Mouse (Mus musculus) CD4-positive naive resting alpha-beta T cell, adult 57 days (primary cell): ENCODE data around the gene Csrnp1. TPM values are rescaled to one million over a fixed set of nuclear protein-coding genes. Genes with fewer than 3 reads are reported as not detected.

ENCODE experiments used
- total RNA-seq: library from RNA; stranded (reverse); gene quantifications from one replicate; pipeline ENCODE4 v1.2.4, GENCODE M21; 2023

Gene Csrnp1
- total RNA-seq = 201 TPM

DNA sequence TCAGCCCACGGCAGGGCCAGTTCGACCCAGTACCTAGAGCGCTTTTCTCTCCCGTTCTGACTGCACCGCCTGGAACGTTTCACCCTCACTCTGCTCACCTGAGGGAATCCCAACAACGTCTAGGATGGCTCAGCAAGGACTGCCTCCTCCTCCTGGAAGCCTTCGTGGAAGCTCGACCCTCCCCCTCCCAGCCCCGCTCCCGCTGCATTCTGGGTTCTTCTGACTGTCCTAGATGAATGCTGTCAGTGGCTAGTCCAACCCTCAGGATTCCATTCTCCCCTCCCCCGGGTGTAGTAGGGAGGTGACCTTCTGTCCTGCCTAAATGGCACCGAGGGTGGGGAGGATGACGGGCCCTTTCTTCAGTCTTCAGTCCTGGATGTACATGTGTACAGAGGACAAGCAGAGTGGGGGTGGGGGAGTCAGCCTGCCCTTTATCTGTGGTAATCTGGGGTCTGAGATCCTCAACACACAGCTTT lies at the start of gene Csrnp1:
TSS of gene Csrnp1 (minus strand) at position 123 of the 476 bp plus-strand sequence.

GRCm38 (mm10) chr9:120023086-120023811 lies 38.8 kb upstream of the Csrnp1 start, which contains the start of gene Xirp1:
Gene Xirp1, minus strand, starts transcription at chr9:120023598.

GRCm38 (mm10) chr9:119937005-119937773 lies 47.3 kb downstream of the Csrnp1 start, which contains the start of the genes Gorasp1 and Ttc21a:
Gene Gorasp1, minus strand, starts transcription at chr9:119937565.
Gene Ttc21a, plus strand, starts transcription at chr9:119937606.

Other genes starting within 250 kb of the Csrnp1 start
- gene Scn11a, start 159.2 kb downstream of the Csrnp1 start, total RNA-seq = not detected
- 69.2 TPM for gene Wdr48, start 89.8 kb downstream of the Csrnp1 start, total RNA-seq
- gene Gorasp1, start 47.1 kb downstream of the Csrnp1 start, total RNA-seq = 2.5 TPM
- gene Ttc21a, start 47.1 kb downstream of the Csrnp1 start, total RNA-seq = not detected
- gene Xirp1, start 38.9 kb upstream of the Csrnp1 start, total RNA-seq = not detected
- gene Cx3cr1, start 85.2 kb upstream of the Csrnp1 start, total RNA-seq = 0.74 TPM
- 3.7 TPM for gene Ccr8, start 107.5 kb upstream of the Csrnp1 start, total RNA-seq
- gene Slc25a38, start 125.7 kb upstream of the Csrnp1 start, total RNA-seq = 29.6 TPM
- gene Rpsa, start 143.0 kb upstream of the Csrnp1 start, total RNA-seq = 2,922 TPM
- gene Mobp, start 165.0 kb upstream of the Csrnp1 start, total RNA-seq = not detected